Mouse (Mus musculus) neural tube, embryonic 13.5 days (tissue): ENCODE data around the gene Gm21083. TPM values are rescaled to one million over a fixed set of nuclear protein-coding genes. Genes with fewer than 3 reads are reported as not detected.
A peak's percentile ranks its signal among the peaks of the same experiment; 100 is the strongest.
"Not testable (repeated sequence)": the region's sequence is repeated elsewhere in the genome, so short reads cannot be mapped to it uniquely, and the experiment has no call there.

Source experiments
- ATAC-seq: fragments of 200-750 bp; cut with Nextera tagmentation; 2 replicates; pipeline ENCODE4 v1.8.0; 2017; ENCODE audit warnings: low read depth, mild to moderate bottlenecking, moderate TSS enrichment, moderate library complexity
- H3K27ac ChIP-seq: fragments of 300-500 bp; sonication (generic); replicated peaks from 2 replicates; pipeline ENCODE4 v1.5.1; 2015; ENCODE audit warnings: moderate library complexity, mild to moderate bottlenecking, inconsistent platforms
- H3K27me3 ChIP-seq: fragments of 300-500 bp; sonication (generic); 2 replicates; pipeline ENCODE4 v1.6.1; 2015; ENCODE audit warnings: mild to moderate bottlenecking, inconsistent platforms
- H3K36me3 ChIP-seq: fragments of 300-500 bp; sonication (generic); 2 replicates; pipeline ENCODE4 v1.6.1; 2015; ENCODE audit warnings: mild to moderate bottlenecking, inconsistent platforms
- H3K4me1 ChIP-seq: fragments of 300-500 bp; sonication (generic); replicated peaks from 2 replicates; pipeline ENCODE4 v1.6.1; 2015; ENCODE audit warnings: inconsistent platforms
- H3K4me2 ChIP-seq: fragments of 300-500 bp; sonication (generic); 2 replicates; pipeline ENCODE4 v1.6.1; 2015; ENCODE audit warnings: inconsistent platforms, mild to moderate bottlenecking, moderate library complexity
- H3K4me3 ChIP-seq: fragments of 300-500 bp; sonication (generic); 2 replicates; pipeline ENCODE4 v1.5.1; 2015; ENCODE audit warnings: mild to moderate bottlenecking, inconsistent platforms
- H3K9ac ChIP-seq: fragments of 300-500 bp; sonication (generic); 2 replicates; pipeline ENCODE4 v1.6.1; 2015; ENCODE audit warnings: moderate library complexity, mild to moderate bottlenecking, inconsistent platforms
- H3K9me3 ChIP-seq: fragments of 300-500 bp; sonication (generic); 2 replicates; pipeline ENCODE4 v1.6.1; 2016; ENCODE audit warnings: inconsistent platforms
- WGBS: fragments of 180-500 bp; shearing (Covaris S2); methylation state at CpG from one replicate; pipeline ENCODE4 v1.1.7; 2015; 5-methylcytosine and 5-hydroxymethylcytosine counted together
- polyA plus RNA-seq: library from polyadenylated mRNA; unstranded; fragments of >200 nt; fragmentation: Nextera tagmentation; extraction: Ambion mirVana; gene quantifications from 2 replicates; pipeline ENCODE4 v1.2.1, GENCODE M21; 2015

Gene Gm21083
- polyA plus RNA-seq, 1 experiment from 2014 or later, result not detected

DNA sequence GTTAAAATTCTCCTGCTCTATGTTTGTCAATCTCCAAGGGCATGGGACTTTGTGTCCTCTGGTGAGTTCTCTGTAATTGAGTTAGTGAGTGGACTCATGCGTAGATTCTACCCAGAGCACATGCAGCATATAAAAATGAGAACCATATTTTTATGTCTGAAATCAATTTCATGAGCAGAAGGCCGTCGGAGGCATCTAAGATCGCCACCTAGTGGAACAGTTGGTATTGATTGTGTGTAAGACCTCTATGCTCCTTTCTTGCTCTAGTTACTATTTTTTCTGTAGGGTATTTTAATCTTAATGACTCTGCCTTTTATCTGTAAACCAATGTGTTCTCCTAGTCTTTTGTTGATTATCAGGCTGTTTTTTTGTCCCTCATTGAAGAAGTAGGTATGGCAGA lies 23.2 kb downstream of the Gm21083 start:
- H3K27me3 ChIP-seq, H3K9ac ChIP-seq, ATAC-seq, H3K4me3 ChIP-seq, H3K4me1 ChIP-seq, H3K27ac ChIP-seq, H3K4me2 ChIP-seq, H3K36me3 ChIP-seq: not testable (repeated sequence)
- peaks cover 32% of the 10 kb centered on the region for H3K9me3 ChIP-seq
- 46% methylated on average over 4 of the region's 4 CpGs for whole genome bisulfite sequencing

DNA sequence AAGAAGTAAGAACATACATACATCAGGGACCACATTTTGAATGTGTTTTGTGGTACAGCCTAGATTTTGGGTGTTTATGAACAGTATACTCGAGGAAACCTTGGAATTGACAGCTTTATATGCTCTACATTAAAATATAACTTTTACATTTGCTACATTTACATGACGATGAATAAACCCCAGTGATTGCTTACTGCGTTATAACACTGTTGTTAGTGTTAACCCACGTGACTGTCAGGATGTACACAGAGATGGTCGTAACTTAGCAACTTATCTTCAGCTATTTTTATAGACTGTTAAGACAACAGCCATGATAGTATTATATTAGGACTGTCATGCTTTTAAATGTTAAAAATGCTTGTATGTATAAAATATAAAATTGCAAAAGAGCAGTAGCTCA lies 24.3 kb downstream of the Gm21083 start:
- H3K27me3 ChIP-seq, H3K36me3 ChIP-seq, H3K4me3 ChIP-seq, ATAC-seq, H3K9ac ChIP-seq, H3K4me2 ChIP-seq, H3K27ac ChIP-seq, H3K4me1 ChIP-seq: not testable (repeated sequence)
- 66% methylated on average over 5 of the region's 5 CpGs for WGBS
- peaks cover 30% of the 10 kb centered on the region for H3K9me3 ChIP-seq

DNA sequence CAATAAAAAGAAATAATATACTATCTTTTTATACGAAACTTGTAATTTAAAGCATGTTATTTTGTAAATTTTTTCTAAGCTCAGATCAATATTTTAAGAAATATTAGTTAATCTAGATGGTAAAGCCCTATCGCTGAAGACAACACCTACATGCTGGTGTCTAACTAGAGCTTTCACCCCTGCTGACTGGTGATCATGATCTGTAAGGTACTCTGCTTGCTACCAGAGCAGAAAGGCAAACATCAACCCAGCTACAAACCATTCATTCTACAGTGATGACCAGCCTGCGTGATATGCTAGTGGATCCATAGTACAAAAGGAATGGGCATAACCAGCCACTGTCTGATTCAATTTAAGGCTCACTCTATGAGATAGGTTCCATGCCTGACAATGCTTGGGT lies 24.8 kb downstream of the Gm21083 start:
- not testable (repeated sequence) for H3K27ac ChIP-seq, H3K4me3 ChIP-seq, H3K4me2 ChIP-seq, H3K4me1 ChIP-seq, H3K27me3 ChIP-seq, H3K9ac ChIP-seq, H3K36me3 ChIP-seq
- ATAC-seq, result peak; percentile 27; the same call in 1 of the 2 replicates
- 75% methylated on average over 3 of the region's 3 CpGs for WGBS
- H3K9me3 ChIP-seq, result peaks cover 34% of the 10 kb centered on the region

DNA sequence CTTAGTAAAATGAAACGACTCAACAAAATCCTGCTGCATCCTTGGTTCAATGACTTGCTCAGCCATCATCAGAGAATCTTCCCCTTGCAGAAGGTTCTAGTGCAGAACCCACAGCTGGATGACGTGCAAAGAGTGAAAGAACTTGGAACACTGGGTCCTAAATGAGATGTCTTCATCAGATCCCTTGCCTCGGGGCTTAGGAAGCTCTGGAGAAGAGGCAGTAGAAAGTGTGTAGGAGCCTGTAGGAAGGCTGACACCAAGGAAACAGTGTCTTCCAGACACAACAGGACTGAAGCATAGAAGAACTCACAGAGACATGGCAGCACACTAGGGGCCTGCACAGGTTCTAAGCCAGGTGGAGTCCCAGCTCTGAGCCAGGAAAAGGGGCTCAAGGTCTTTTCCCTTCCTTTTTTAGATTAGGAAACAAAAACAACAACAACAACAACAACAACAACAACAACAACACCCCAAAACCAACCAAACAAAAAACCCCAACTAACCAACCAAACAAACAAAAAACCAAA lies 25.4 kb downstream of the Gm21083 start:
- not testable (repeated sequence) for H3K36me3 ChIP-seq, H3K9ac ChIP-seq
- WGBS, result 68% methylated on average over 3 of the region's 3 CpGs

DNA sequence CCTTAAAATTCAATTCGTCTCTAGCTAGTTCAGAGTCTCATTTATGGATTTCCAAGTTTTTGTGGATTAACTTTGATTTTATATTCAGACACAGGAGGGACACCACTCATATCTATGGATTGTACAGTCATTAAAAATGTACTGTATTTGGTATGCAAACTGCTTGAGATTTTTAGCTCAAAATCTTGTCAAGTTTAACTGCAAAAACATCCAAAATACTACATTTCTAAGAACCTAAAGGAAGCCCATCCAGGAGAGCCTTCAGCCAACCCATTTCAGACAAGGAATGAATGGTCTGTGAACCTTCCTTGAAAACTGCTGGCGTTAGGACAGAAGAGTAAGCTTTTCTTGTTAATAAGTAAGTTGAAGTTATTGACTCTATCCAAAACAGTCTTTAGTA lies 25.9 kb downstream of the Gm21083 start:
- not testable (repeated sequence) for H3K4me3 ChIP-seq, H3K27me3 ChIP-seq, ATAC-seq, H3K4me1 ChIP-seq, H3K27ac ChIP-seq, H3K4me2 ChIP-seq, H3K9ac ChIP-seq, H3K36me3 ChIP-seq
- WGBS, result 65% methylated on average over 2 of the region's 2 CpGs
- H3K9me3 ChIP-seq, result peaks cover 35% of the 10 kb centered on the region

More for the DNA sequence above, 25.4 kb downstream of the Gm21083 start:
- H3K4me2 ChIP-seq, H3K4me1 ChIP-seq, H3K27me3 ChIP-seq, ATAC-seq, H3K27ac ChIP-seq, H3K4me3 ChIP-seq: not testable (repeated sequence)
- H3K9me3 ChIP-seq, result peaks cover 34% of the 10 kb centered on the region

DNA sequence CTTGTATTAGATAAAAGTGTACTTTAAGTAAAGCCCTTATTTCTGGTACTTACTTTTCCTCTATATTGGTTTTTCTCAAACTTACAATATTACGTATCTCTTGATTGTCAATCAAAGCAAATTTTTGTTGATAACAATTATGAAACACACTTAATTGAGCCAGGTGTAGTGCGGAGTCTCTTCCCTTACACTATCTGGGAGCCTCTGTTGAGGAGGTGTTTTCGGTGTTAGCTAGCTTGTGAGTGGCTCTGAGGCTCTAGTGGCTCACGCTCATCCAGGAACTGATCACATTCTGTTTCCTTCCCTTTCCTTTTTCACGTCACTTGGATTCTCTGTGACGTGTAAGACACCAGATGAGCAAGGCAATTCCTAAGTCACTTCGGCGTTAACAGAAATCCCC lies 26.5 kb downstream of the Gm21083 start:
- not testable (repeated sequence) for ATAC-seq
- WGBS, result 78% methylated on average over 8 of the region's 8 CpGs

DNA sequence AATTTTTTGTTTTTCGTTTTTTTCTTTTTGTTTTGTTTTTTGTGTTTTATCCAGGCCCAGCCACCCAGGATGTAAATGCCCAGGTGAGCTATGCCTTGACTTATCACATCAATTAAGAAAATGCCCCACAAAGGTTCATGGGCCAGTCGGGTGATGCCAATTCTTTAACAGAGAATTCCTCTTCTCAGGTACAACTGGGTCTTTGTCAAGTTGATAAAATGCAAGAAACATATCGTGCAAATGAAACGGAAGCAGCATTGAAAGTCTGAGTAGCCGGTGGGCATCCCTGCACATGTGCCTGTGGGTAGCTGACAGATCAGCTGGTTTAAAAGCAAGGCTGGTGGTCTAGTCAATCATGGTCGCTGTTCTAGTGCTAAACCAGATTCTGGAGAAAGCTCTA lies 29.5 kb downstream of the Gm21083 start:
- not testable (repeated sequence) for H3K36me3 ChIP-seq, H3K9ac ChIP-seq, ATAC-seq, H3K4me2 ChIP-seq, H3K4me3 ChIP-seq, H3K27me3 ChIP-seq, H3K27ac ChIP-seq, H3K4me1 ChIP-seq
- peaks cover 22% of the 10 kb centered on the region for H3K9me3 ChIP-seq
- 66% methylated on average over 6 of the region's 6 CpGs for WGBS

More for the DNA sequence above, 26.5 kb downstream of the Gm21083 start:
- not testable (repeated sequence) for H3K4me1 ChIP-seq, H3K9ac ChIP-seq, H3K4me3 ChIP-seq, H3K36me3 ChIP-seq, H3K27ac ChIP-seq, H3K4me2 ChIP-seq, H3K27me3 ChIP-seq
- peaks cover 35% of the 10 kb centered on the region for H3K9me3 ChIP-seq

DNA sequence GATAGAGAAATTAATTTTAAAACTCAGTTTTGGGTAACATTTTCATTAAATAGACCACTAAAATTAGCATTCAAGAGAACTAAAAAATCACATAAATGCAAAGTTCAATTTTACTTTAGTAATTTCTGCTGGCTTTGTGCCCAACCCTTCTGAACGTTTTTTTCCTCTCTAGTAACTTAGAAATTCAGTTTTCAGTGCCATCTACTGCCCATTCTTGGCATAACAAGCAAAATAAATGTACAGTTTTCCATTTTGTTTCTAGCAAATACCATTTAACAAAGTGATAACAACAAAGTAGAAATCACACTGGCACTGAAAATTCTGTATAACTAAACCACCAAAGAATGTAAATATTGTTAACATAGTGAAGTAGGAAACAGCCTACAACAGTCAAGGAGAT lies 33.6 kb downstream of the Gm21083 start:
- ATAC-seq, H3K4me1 ChIP-seq, H3K4me3 ChIP-seq, H3K27ac ChIP-seq, H3K4me2 ChIP-seq, H3K27me3 ChIP-seq, H3K36me3 ChIP-seq, H3K9ac ChIP-seq: not testable (repeated sequence)
- WGBS, result 6% methylated on average over 1 of the region's 1 CpGs
- H3K9me3 ChIP-seq, result peaks cover 14% of the 10 kb centered on the region

DNA sequence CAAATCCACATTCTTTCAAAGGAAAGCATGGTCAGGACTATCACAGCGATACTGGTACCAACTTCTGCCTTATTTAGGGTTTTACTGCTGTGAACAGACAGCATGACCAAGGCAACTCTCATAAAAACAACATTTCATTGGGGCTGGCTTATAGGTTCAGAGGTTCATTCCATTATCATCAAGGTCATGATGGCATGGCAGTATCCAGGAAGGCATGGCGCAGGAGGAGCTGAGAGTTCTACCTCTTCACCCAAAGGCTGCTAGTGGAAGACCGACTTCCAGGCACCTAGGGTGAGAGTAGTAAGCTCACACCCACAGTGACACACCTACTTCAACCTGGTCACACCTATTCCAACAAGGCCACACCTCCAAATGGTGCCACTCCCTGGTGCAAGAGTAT lies 39.1 kb downstream of the Gm21083 start:
- H3K27ac ChIP-seq, ATAC-seq, H3K27me3 ChIP-seq, H3K4me3 ChIP-seq, H3K4me2 ChIP-seq, H3K4me1 ChIP-seq, H3K36me3 ChIP-seq, H3K9ac ChIP-seq: not testable (repeated sequence)
- H3K9me3 ChIP-seq, result peaks cover 11% of the 10 kb centered on the region; the same call in 1 of the 2 replicates
- WGBS, result 73% methylated on average over 3 of the region's 3 CpGs

DNA sequence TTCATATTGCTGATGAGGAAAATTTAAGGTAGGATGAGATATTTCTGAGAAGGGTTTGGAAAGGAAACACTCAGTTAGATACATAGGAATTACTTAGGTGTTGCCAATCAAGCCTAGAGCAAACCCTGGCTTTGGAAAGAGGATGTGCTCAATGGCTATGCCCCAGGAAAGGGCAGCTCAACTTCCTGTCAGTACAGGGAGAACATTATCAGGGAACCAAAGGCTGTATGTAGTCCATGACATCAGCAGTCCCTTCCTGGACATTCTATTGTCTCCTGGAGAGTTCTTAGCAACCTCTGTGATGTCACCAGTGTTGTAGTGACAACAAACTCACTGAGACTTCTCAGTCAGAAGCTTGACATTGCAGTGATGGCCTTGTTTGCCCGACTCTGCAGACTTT lies 41.6 kb downstream of the Gm21083 start, which contains the start of gene Speer4d:
Speer4d (plus strand) TSS at position 301 of the 400 bp plus-strand sequence.
- H3K4me1 ChIP-seq, H3K27ac ChIP-seq, H3K4me3 ChIP-seq, H3K36me3 ChIP-seq, ATAC-seq, H3K27me3 ChIP-seq, H3K4me2 ChIP-seq, H3K9ac ChIP-seq: not testable (repeated sequence)
- WGBS, result 68% methylated on average over 1 of the region's 1 CpGs
- peaks cover 11% of the 10 kb centered on the region; the same call in 1 of the 2 replicates for H3K9me3 ChIP-seq

DNA sequence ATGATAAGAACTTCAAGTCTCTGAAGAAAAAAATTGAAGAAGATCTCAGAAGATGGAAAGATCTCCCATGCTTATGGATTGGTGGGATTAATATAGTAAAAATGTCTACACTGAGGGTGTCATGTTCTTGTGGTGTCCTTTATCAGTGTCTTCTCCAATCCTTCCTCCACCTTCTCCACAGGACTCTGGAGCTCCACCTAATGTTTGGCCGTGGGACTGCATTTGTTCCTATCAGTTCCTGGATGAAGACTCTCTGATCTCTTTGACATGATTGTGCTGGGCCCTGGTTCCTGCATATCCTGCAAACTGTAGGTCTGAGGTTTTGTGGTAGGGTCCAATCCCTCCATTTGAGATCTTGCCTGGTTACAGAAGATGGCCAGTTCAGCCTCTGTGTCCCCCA lies 51.0 kb downstream of the Gm21083 start:
- not testable (repeated sequence) for ATAC-seq, H3K36me3 ChIP-seq, H3K27ac ChIP-seq, H3K4me1 ChIP-seq, H3K4me2 ChIP-seq, H3K27me3 ChIP-seq, H3K4me3 ChIP-seq, H3K9ac ChIP-seq, H3K9me3 ChIP-seq
- 34% methylated on average over 1 of the region's 1 CpGs for WGBS

DNA sequence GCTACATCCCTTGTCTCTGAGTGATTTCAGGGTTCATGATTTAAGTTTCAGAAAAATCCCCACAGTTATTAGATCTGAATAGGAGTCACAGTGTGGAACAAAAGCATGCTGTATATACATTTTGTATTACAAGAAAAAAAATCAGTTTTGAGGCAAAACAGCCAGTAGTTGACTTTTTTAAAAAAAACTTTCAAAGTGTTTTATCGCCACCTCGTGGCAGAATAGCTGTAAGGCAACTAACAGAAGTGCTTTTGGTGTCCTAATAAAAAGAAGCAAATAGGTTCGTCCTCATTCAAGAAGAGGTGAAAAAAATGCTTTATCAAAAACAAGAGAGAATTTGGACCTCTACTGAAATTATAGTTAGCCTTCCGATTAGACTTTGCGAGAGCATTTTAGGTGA lies 52.9 kb downstream of the Gm21083 start:
- not testable (repeated sequence) for H3K9me3 ChIP-seq, H3K36me3 ChIP-seq, H3K27me3 ChIP-seq, H3K27ac ChIP-seq, H3K9ac ChIP-seq, H3K4me2 ChIP-seq, H3K4me3 ChIP-seq, ATAC-seq, H3K4me1 ChIP-seq
- WGBS, result 34% methylated on average over 5 of the region's 5 CpGs
